Mouse (Mus musculus) forebrain, embryonic 12.5 days (tissue): ENCODE results near the gene Kcnn1. TPM values are rescaled to one million over a fixed set of nuclear protein-coding genes. Genes with fewer than 3 reads are reported as not detected.
"Not testable (repeated sequence)": the region's sequence is repeated elsewhere in the genome, so short reads cannot be mapped to it uniquely, and the experiment has no call there.

ENCODE experiments used
- ATAC-seq: fragments of 200-750 bp; cut with Nextera tagmentation; 2 replicates; pipeline ENCODE4 v1.8.0; 2017; ENCODE audit warnings: moderate TSS enrichment; ENCODE audit not compliant: low FRiP score
- H3K27ac ChIP-seq: fragments of 300-500 bp; sonication (generic); 2 replicates; pipeline ENCODE4 v1.5.1; 2016; ENCODE audit warnings: mild to moderate bottlenecking
- H3K27me3 ChIP-seq: fragments of 300-500 bp; sonication (generic); 2 replicates; pipeline ENCODE4 v1.6.1; 2016; ENCODE audit warnings: mild to moderate bottlenecking
- H3K36me3 ChIP-seq: fragments of 300-500 bp; sonication (generic); replicated peaks from 2 replicates; pipeline ENCODE4 v1.6.1; 2016; ENCODE audit warnings: mild to moderate bottlenecking
- H3K4me1 ChIP-seq: fragments of 300-500 bp; sonication (generic); 2 replicates; pipeline ENCODE4 v1.6.1; 2016
- H3K4me2 ChIP-seq: fragments of 300-500 bp; sonication (generic); 2 replicates; pipeline ENCODE4 v1.6.1; 2016; ENCODE audit warnings: mild to moderate bottlenecking, moderate library complexity
- H3K4me3 ChIP-seq: fragments of 300-500 bp; sonication (generic); replicated peaks from 2 replicates; pipeline ENCODE4 v1.5.1; 2016; ENCODE audit warnings: mild to moderate bottlenecking
- H3K9ac ChIP-seq: fragments of 300-500 bp; sonication (generic); 2 replicates; pipeline ENCODE4 v1.6.1; 2016; ENCODE audit warnings: mild to moderate bottlenecking
- H3K9me3 ChIP-seq: fragments of 300-500 bp; sonication (generic); 2 replicates; pipeline ENCODE4 v1.6.1; 2016
- WGBS: fragments of 180-500 bp; shearing (Covaris S2); methylation state at CpG from one replicate; pipeline ENCODE4 v1.1.7; 2016; 5-methylcytosine and 5-hydroxymethylcytosine counted together
- polyA plus RNA-seq: library from polyadenylated mRNA; unstranded; fragments of >200 nt; fragmentation: Nextera tagmentation; extraction: Ambion mirVana; gene quantifications from 2 replicates; pipeline ENCODE4 v1.2.1, GENCODE M21; 2016

Gene Kcnn1
- polyA plus RNA-seq, 1 experiment from 2014 or later = 14.4 TPM

- Histone ChIP-seq H3K4me2 (no peak overlapping the region), H3K36me3 (no peaks in the 10 kb centered on the region; the same call in 1 of the 2 replicates), H3K27me3 (peaks cover 6% of the 10 kb centered on the region; the same call in 1 of the 2 replicates), H3K4me1 (peaks cover 18% of the 10 kb centered on the region), H3K27ac (no peak overlapping the region), H3K4me3 (no peak overlapping the region), H3K9me3 (no peaks in the 10 kb centered on the region), H3K9ac (no peak overlapping the region)
- ATAC-seq = no peak
- WGBS = 63% methylated on average over 11 of the region's 11 CpGs
These were observed 30.7 kb downstream of the Kcnn1 start for GRCm38 (mm10) chr8:70832371-70832770.

GRCm38 (mm10) chr8:70831517-70831916 lies 31.5 kb downstream of the Kcnn1 start:
- Histone ChIP-seq H3K9ac (0 out of 2 replicates have a peak overlapping the region, but pooled peaks have one; percentile 4), H3K4me2 (no peak overlapping the region), H3K9me3 (0 out of 2 replicates have a peak, but pooled peaks cover 3% of the 10 kb centered on the region), H3K36me3 (no peaks in the 10 kb centered on the region; the same call in 1 of the 2 replicates), H3K27me3 (peaks cover 6% of the 10 kb centered on the region; the same call in 1 of the 2 replicates), H3K4me1 (peaks cover 18% of the 10 kb centered on the region), H3K4me3 (no peak overlapping the region), H3K27ac (no peak overlapping the region)
- no peak for ATAC-seq
- 82% methylated on average over 8 of the region's 8 CpGs for WGBS

GRCm38 (mm10) chr8:70827796-70828195 lies 35.3 kb downstream of the Kcnn1 start:
- H3K4me3 ChIP-seq = no peak overlapping the region
- H3K27ac ChIP-seq = no peak overlapping the region
- 82% methylated on average over 1 of the region's 1 CpGs for WGBS
- H3K36me3 ChIP-seq = no peaks in the 10 kb centered on the region
- H3K27me3 ChIP-seq = 0 out of 2 replicates have a peak, but pooled peaks cover 3% of the 10 kb centered on the region
- no peak for ATAC-seq
- peaks cover 10% of the 10 kb centered on the region for H3K4me1 ChIP-seq
- no peak overlapping the region for H3K4me2 ChIP-seq
- no peak overlapping the region for H3K9ac ChIP-seq
- H3K9me3 ChIP-seq = 0 out of 2 replicates have a peak, but pooled peaks cover 3% of the 10 kb centered on the region

GRCm38 (mm10) chr8:70827010-70827409 lies 36.0 kb downstream of the Kcnn1 start:
- Histone ChIP-seq H3K9me3 (0 out of 2 replicates have a peak, but pooled peaks cover 3% of the 10 kb centered on the region), H3K27me3 (peaks cover 5% of the 10 kb centered on the region; the same call in 1 of the 2 replicates), H3K4me2 (no peak overlapping the region), H3K9ac (no peak overlapping the region), H3K4me3 (no peak overlapping the region), H3K36me3 (no peaks in the 10 kb centered on the region), H3K4me1 (peaks cover 6% of the 10 kb centered on the region; the same call in 1 of the 2 replicates), H3K27ac (no peak overlapping the region)
- no peak for ATAC-seq
- 96% methylated on average over 2 of the region's 2 CpGs for WGBS

- no peaks in the 10 kb centered on the region for H3K36me3 ChIP-seq
- H3K9me3 ChIP-seq = 0 out of 2 replicates have a peak, but pooled peaks cover 3% of the 10 kb centered on the region
These were observed 37.2 kb downstream of the Kcnn1 start for GRCm38 (mm10) chr8:70825816-70826215.

GRCm38 (mm10) chr8:70823802-70824201 lies 39.3 kb downstream of the Kcnn1 start:
- Histone ChIP-seq H3K4me2 (no peak overlapping the region), H3K9ac (0 out of 2 replicates have a peak overlapping the region, but pooled peaks have one; percentile 7), H3K4me3 (no peak overlapping the region), H3K4me1 (peaks cover 3% of the 10 kb centered on the region; the same call in 1 of the 2 replicates), H3K9me3 (peaks cover 4% of the 10 kb centered on the region; the same call in 1 of the 2 replicates), H3K36me3 (no peaks in the 10 kb centered on the region), H3K27ac (no peak overlapping the region), H3K27me3 (peaks cover 35% of the 10 kb centered on the region)
- 90% methylated on average over 7 of the region's 7 CpGs for WGBS
- ATAC-seq = no peak

More at GRCm38 (mm10) chr8:70825816-70826215, 37.2 kb downstream of the Kcnn1 start:
- Histone ChIP-seq H3K4me2 (no peak overlapping the region), H3K4me1 (no peaks in the 10 kb centered on the region), H3K27me3 (peaks cover 15% of the 10 kb centered on the region), H3K4me3 (no peak overlapping the region), H3K9ac (no peak overlapping the region), H3K27ac (no peak overlapping the region)
- ATAC-seq = no peak
- 85% methylated on average over 8 of the region's 8 CpGs for WGBS

- H3K4me3 ChIP-seq, H3K36me3 ChIP-seq, H3K9ac ChIP-seq, H3K27ac ChIP-seq, H3K4me1 ChIP-seq, H3K4me2 ChIP-seq, ATAC-seq: not testable (repeated sequence)
- H3K9me3 ChIP-seq = peaks cover 10% of the 10 kb centered on the region; the same call in 1 of the 2 replicates
- H3K27me3 ChIP-seq = peaks cover 38% of the 10 kb centered on the region
- WGBS = 87% methylated on average over 3 of the region's 3 CpGs
These were observed 40.5 kb downstream of the Kcnn1 start for GRCm38 (mm10) chr8:70822594-70822993.

- 50% methylated on average over 11 of the region's 11 CpGs for WGBS
- H3K4me1 ChIP-seq = peaks cover 5% of the 10 kb centered on the region
- H3K27me3 ChIP-seq = peaks cover 41% of the 10 kb centered on the region
- H3K4me2 ChIP-seq = no peak overlapping the region
- H3K9me3 ChIP-seq = peaks cover 9% of the 10 kb centered on the region; the same call in 1 of the 2 replicates
- no peak overlapping the region for H3K27ac ChIP-seq
- no peak overlapping the region; the same call in 1 of the 2 replicates for H3K9ac ChIP-seq
- no peaks in the 10 kb centered on the region for H3K36me3 ChIP-seq
- ATAC-seq = no peak
- H3K4me3 ChIP-seq = no peak overlapping the region
These were observed 41.1 kb downstream of the Kcnn1 start for GRCm38 (mm10) chr8:70821992-70822391.

- H3K4me1 ChIP-seq = peaks cover 10% of the 10 kb centered on the region
- H3K4me2 ChIP-seq = no peak overlapping the region
- H3K27ac ChIP-seq = no peak overlapping the region
- H3K27me3 ChIP-seq = peaks cover 46% of the 10 kb centered on the region
- ATAC-seq = peak; percentile 9; the same call in 1 of the 2 replicates
- no peak overlapping the region; the same call in 1 of the 2 replicates for H3K4me3 ChIP-seq
- 17% methylated on average over 30 of the region's 30 CpGs for WGBS
- H3K36me3 ChIP-seq = no peaks in the 10 kb centered on the region
- peaks cover 8% of the 10 kb centered on the region; the same call in 1 of the 2 replicates for H3K9me3 ChIP-seq
- no peak overlapping the region; the same call in 1 of the 2 replicates for H3K9ac ChIP-seq
These were observed 41.6 kb downstream of the Kcnn1 start for GRCm38 (mm10) chr8:70821399-70821962.

GRCm38 (mm10) chr8:70820101-70820935 lies 42.7 kb downstream of the Kcnn1 start:
- Histone ChIP-seq H3K9me3 (peaks cover 8% of the 10 kb centered on the region; the same call in 1 of the 2 replicates), H3K36me3 (no peaks in the 10 kb centered on the region), H3K27ac (no peak overlapping the region), H3K9ac (no peak overlapping the region), H3K4me2 (peak overlapping the region; percentile 35; the same call in 1 of the 2 replicates), H3K4me3 (no peak overlapping the region), H3K27me3 (peaks cover 58% of the 10 kb centered on the region), H3K4me1 (peaks cover 11% of the 10 kb centered on the region)
- peak; percentile 79 for ATAC-seq
- 2% methylated on average over 31 of the region's 31 CpGs for WGBS

GRCm38 (mm10) chr8:70816679-70817078 lies 46.4 kb downstream of the Kcnn1 start:
- Histone ChIP-seq H3K36me3 (no peaks in the 10 kb centered on the region), H3K9ac (no peak overlapping the region), H3K4me1 (peaks cover 11% of the 10 kb centered on the region), H3K4me2 (peak overlapping the region; percentile 42), H3K4me3 (peak overlapping the region; percentile 21), H3K9me3 (peaks cover 8% of the 10 kb centered on the region; the same call in 1 of the 2 replicates), H3K27me3 (peaks cover 65% of the 10 kb centered on the region), H3K27ac (no peak overlapping the region)
- WGBS = 12% methylated on average over 30 of the region's 30 CpGs
- no peak for ATAC-seq

- Histone ChIP-seq H3K27ac (no peak overlapping the region), H3K4me3 (no peak overlapping the region), H3K27me3 (peaks cover 44% of the 10 kb centered on the region), H3K9ac (no peak overlapping the region), H3K4me1 (peaks cover 7% of the 10 kb centered on the region), H3K4me2 (no peak overlapping the region), H3K9me3 (no peaks in the 10 kb centered on the region), H3K36me3 (no peaks in the 10 kb centered on the region)
- WGBS = 69% methylated on average over 4 of the region's 4 CpGs
- ATAC-seq = no peak
These were observed 50.2 kb downstream of the Kcnn1 start for GRCm38 (mm10) chr8:70812885-70813284.
